Mouse (Mus musculus) ES-CJ7 (cell line): ENCODE measurements around the gene Spry1.
"Not testable (repeated sequence)": the region's sequence is repeated elsewhere in the genome, so short reads cannot be mapped to it uniquely, and the experiment has no call there.

ENCODE experiments used
- DNase-seq: peaks from one replicate; pipeline ENCODE4 v3.0.0; 2011; ENCODE audit warnings: low read depth, low spot score

Gene Spry1

GRCm38 (mm10) chr3:37639690-37640089 is at the start of gene Spry1:
Gene Spry1, plus strand, starts transcription at chr3:37639947.
- peak; percentile 92 for DNase-seq

GRCm38 (mm10) chr3:37595721-37596120 is 44.0 kb upstream of the Spry1 start:
- no peak for DNase-seq

- DNase-seq, result no peak
Observed at GRCm38 (mm10) chr3:37596519-37596918, 43.2 kb upstream of the Spry1 start.

GRCm38 (mm10) chr3:37597200-37597599 is 42.5 kb upstream of the Spry1 start:
- no peak for DNase-seq

GRCm38 (mm10) chr3:37599641-37600040 is 40.1 kb upstream of the Spry1 start:
- DNase-seq, result not testable (repeated sequence)

- no peak for DNase-seq
Observed at GRCm38 (mm10) chr3:37602356-37602755, 37.4 kb upstream of the Spry1 start.

- no peak for DNase-seq
Observed at GRCm38 (mm10) chr3:37602890-37603289, 36.9 kb upstream of the Spry1 start.

GRCm38 (mm10) chr3:37603541-37603940 is 36.2 kb upstream of the Spry1 start:
- DNase-seq, result no peak

- no peak for DNase-seq
Observed at GRCm38 (mm10) chr3:37604976-37605875, 34.5 kb upstream of the Spry1 start.

GRCm38 (mm10) chr3:37605876-37606238 is 33.9 kb upstream of the Spry1 start:
- no peak for DNase-seq

GRCm38 (mm10) chr3:37608926-37609325 is 30.8 kb upstream of the Spry1 start:
- peak; percentile 51 for DNase-seq

GRCm38 (mm10) chr3:37610670-37611069 is 29.1 kb upstream of the Spry1 start:
- no peak for DNase-seq

- no peak for DNase-seq
Observed at GRCm38 (mm10) chr3:37613722-37614121, 26.0 kb upstream of the Spry1 start.

GRCm38 (mm10) chr3:37614878-37615650 is 24.7 kb upstream of the Spry1 start:
- DNase-seq, result no peak

GRCm38 (mm10) chr3:37616586-37617547 is 22.9 kb upstream of the Spry1 start:
- no peak for DNase-seq

GRCm38 (mm10) chr3:37632246-37632645 is 7.5 kb upstream of the Spry1 start:
- no peak for DNase-seq

GRCm38 (mm10) chr3:37632751-37633150 is 7.0 kb upstream of the Spry1 start:
- no peak for DNase-seq

GRCm38 (mm10) chr3:37634648-37635047 is 5.1 kb upstream of the Spry1 start:
- peak; percentile 43 for DNase-seq

- DNase-seq, result no peak
Observed at GRCm38 (mm10) chr3:37636921-37637320, 2.8 kb upstream of the Spry1 start.

- DNase-seq, result peak; percentile 21
Observed at GRCm38 (mm10) chr3:37640162-37640721, 495 bp downstream of the Spry1 start.

- peak; percentile 48 for DNase-seq
Observed at GRCm38 (mm10) chr3:37640810-37641209, 1.1 kb downstream of the Spry1 start.
